Mouse (Mus musculus): ENCODE measurements around the gene Acy3.

- TF ChIP-seq CTCF (conservative IDR thresholded peaks at IDR 0.05; ENCODE audit: insufficient read depth, insufficient read length, low read depth, low read length) (peak; percentile 95), POLR2A (IDR thresholded peaks at IDR 0.05; ENCODE audit: low read depth, low read length) (no peak)
Measured at GRCm38 (mm10) chr19:3946715-3947114, 39.7 kb upstream of the Acy3 start.
